Mouse (Mus musculus) adrenal gland (tissue): Measurements from ENCODE around the gene Gm13124.
"Not testable (repeated sequence)": the region's sequence is repeated elsewhere in the genome, so short reads cannot be mapped to it uniquely, and the experiment has no call there.

Experiments used
- intact Hi-C: fragments of 180-260 bp; cut with DNase I; formaldehyde crosslinking; loops from one replicate; pipeline ENCODE4 v1.15.1; 2025
- long read RNA-seq, 2 experiments: library from polyadenylated mRNA; unstranded; transcript quantifications; one replicate each; pipeline ENCODE4 v2.0.0; 2020; ENCODE audit warnings: borderline replicate concordance in 1 of 2; ENCODE audit not compliant: insufficient replicate concordance in 1 of 2

Gm13124 gene
- long read RNA-seq, experiment 1: 0 reads
- long read RNA-seq, experiment 2: 0 reads

DNA sequence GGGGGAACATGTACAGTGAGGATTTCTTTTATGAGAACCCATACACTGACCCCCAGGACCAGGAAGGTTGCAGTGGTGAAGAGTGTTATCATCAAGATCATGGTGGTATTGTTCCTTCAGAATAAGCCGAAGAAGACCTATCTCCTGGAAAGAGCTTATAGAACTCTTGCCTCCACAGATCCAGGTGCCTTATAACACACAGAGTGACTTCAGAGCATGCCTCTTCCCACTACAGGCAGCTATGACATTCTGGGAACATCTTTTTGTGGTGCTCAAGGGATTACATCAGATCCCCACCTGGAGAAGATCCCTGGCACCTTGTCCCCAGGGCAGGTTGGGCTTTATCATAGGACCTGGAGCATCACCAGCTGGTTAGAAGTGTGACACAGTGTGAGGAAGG lies at the start of gene Gm13124:
Gene Gm13124, minus strand, starts transcription at position 101 of the 400 bp plus-strand sequence.
- intact Hi-C loops: no loop called here

DNA sequence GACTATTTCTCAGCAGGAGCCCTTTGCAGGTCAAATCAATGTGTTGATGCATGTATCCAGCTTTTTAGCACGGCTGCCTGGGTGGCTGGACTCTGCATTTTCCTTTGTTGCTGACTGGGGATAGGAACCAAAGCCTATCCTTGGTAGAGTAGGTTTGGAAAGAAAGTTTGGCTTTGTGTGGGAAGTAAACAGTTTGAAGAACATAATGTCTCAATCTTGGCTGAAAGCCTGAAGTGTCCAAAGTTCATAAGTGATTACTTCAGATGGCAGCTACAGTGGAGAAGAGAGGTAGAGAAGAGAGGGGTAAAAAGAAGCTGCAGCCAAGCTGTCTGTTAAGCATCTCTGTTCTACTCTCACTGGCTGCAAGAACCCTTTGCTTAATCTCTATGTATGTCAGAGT lies 49.7 kb upstream of the Gm13124 start:
- intact Hi-C loops: no loop called here

DNA sequence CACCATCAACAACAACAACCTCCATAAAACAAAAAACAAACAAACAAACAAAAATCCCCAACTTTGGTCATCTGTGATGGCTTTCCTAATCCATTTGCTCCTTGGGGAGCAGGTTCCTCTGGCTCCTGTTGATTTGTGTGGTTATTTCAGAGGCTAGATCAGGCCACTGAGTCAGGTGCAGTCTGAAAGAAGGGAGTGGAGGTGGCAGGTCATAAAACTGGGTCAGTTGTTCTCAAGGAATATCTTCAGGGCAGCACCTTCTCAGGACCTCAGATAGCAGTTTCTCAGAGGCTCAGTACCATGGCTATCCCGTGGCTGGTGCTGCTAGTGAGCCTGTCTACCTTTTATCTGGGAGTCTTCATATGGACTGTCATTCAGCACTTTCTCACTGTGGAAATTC lies 48.5 kb upstream of the Gm13124 start, which contains the start of gene Aadacl4:
Gene Aadacl4, plus strand, starts transcription at position 301 of the 400 bp plus-strand sequence.
- intact Hi-C loops: no loop called here

DNA sequence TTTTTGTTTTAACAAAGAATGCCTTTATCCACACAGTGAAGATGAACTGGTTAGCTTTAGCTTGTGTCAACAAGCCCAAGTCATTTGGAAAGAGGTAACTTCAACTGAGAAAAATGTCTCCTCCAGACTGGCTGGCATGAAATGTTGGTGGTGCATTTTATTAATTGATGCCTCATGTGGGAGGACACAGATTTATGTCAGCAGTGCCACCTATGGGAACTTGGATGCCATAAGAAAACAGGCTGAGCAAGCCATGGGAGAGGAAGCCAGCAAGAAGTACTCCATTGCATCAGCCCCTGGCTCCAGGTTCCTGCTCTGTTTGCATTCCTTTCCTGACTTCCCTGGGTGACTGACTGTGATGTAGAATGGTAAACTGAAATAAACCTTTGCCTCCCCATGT lies 27.9 kb upstream of the Gm13124 start:
- intact Hi-C loops: no loop called here

DNA sequence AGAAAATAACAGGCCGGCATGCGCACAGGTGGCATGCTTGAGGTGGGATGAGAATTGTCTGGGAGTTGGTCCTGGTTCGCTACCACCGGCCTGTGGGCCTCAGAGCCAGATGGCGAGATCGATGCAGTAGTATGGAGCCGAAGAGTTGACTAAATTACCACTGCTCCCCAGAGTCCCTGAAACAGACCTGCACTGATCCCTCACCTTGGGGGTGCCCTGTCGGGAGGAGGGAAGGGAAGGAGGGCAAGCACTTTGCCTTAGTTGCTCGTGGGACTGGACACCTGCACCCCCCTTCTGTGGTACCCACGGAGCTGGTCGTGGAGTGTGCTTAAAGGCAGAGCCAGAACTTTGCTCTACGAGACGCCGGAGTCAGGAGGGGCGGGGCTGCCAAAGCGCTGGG lies 21.3 kb upstream of the Gm13124 start:
- intact Hi-C loops: not testable (repeated sequence)

DNA sequence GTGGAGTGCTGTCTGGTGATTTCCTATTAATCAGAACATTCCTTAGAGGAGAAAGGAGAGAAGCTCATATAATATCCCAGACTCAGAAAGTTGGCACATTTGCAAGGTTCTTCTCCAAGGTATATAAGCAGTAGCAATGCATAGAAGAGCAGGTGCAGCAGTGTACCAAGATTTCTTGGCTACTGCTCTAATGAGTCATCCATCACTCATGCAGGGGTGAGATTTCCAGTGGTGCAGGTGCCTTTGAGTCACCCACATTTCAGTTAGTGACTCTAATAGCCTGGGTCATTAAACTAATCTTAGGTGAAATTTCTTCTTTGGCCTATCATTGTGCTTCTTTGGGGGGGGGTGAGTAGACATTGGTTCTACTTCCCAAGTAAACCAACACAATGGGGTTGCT lies 2.8 kb upstream of the Gm13124 start:
- intact Hi-C loops: no loop called here

DNA sequence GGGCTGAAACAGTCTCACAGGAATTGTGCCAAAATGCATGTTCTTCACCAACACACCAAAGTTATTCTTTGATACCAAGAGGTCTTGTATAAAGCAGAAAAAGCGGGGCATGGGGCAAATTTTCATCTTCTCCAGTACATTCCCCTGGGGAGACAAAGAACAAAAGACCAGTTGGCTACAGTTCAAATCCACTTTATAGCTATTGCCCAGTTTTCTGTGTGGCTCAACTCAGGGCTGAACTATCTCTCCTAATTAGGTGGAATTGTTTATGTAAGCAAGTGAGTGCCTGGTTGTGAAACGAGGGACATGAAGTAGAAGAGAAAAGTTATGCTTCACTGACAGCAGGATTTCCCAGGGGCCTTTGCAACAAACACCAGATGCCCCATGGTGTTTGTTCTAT lies 3.7 kb downstream of the Gm13124 start:
- intact Hi-C loops: no loop called here

DNA sequence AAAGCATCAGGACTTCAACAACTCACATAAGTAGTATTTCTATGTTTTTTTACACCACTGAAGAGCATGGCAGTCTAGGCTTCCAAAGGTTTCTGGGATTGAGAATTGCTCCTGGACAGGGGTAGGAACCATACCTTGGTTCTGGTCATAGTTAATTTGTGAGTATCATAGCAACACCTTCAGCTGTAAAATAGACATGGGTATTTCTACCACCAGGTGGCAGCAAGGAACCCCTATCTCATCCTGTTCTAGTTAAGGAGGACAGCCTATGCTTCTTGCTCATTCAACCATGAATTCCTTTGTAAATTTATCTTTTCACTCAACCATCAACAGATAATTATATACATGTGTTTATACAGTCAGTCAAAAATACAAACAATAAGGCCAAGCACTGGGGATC lies 5.1 kb downstream of the Gm13124 start:
- intact Hi-C loops: loop anchor here (10.0 kb wide), 1 partner anchor 315 kb away; no protein-coding TSS in a partner anchor

DNA sequence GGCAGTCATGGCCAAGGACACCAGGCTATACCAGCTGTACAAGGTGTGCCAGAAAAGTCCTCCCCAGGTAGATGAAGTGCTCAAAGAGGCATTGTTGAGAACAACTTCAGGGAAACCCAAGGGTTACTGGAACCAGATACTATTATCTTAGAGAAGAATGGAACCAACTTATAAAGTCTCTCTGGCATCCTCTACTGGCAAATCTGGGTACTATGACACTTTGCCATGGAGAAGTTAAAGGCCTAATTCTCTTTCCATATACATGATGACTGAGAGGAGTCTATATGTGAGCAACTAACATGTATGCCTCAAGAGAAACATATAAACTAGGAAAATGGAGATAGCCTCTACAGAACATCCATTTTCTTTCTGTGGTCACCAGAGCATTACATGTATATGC lies 13.8 kb downstream of the Gm13124 start:
- intact Hi-C loops: loop anchor here (10.0 kb wide), 1 partner anchor 324 kb away; no protein-coding TSS in a partner anchor

DNA sequence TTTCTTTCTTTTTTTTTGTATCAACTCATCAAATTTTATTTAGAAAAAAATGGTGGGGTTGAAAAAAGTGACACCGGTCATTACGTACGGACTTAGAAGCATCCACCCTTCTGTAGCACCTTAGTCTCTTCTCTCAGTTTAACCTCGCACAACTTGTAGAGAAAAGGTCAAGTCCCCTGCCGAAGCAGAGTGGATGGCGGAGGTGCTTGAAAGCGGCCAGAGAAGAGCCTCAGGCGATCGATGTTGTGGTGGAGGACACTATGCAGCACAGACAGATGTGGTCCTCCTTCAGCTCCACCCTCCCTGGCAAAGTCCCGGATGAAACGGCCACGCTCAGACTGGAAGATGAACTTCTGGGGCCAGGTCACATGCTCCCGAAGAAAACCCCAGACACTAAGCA lies 19.6 kb downstream of the Gm13124 start:
- intact Hi-C loops: not testable (repeated sequence)

DNA sequence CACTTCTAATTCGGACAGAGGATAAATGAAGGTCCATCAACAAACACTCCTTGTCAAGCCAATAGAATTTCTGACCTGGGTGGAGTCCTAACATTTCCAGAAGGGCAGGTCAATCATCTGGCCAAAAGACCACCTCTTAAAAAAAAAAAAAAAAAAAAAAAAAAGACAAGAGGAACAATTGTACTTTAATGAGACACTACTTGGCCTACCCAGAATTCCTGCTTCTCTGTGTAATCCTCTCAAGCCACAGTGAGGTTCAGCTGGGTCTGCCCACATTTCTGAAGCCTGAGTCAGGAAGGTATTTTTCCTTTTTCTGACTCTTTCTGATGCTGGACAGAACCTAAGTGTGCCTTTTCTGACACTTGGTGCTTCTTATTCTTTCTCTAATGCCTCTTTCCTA lies 20.2 kb downstream of the Gm13124 start:
- intact Hi-C loops: no loop called here

DNA sequence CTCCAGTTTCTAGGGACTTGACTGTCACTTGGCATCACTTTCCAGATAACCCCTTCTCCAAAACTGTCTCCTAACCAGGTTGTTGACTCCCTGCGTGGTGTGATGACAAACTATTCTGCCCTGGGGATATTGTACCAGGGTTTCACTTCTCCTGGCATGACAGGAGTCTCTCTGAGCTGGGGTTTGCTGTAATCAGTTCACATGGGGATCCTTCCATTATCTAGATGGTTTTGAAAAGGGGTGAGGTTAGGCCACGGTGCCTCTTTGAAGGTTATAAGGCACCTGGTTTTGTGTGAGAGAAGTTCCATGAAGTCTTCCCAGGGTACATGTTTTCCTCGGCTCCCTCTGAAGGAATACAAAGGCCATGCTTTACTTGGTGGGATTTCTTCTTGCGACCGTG lies 45.4 kb downstream of the Gm13124 start, which contains the start of gene 9430007A20Rik:
Gene 9430007A20Rik, plus strand, starts transcription at position 301 of the 400 bp plus-strand sequence.
- intact Hi-C loops: no loop called here

DNA sequence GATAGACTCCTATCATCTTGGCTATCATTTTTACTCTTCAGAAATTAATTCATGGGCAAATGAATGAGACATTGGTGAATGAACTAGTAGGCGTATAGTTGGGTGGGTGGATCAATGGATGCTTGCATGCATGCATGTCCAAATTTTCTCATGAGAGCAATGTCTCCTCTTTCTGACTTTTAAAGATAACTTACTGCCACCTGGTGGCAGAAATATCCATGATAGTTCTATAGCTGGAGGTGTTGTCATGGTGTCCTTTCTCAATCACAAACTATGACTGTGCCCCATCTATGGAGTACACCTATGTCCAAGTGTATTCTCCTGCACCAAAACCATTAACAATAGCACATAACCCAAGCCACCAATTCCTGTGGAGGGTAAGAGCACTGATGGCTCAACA lies 58.4 kb downstream of the Gm13124 start:
- intact Hi-C loops: no loop called here
